Mouse (Mus musculus): ENCODE results near the gene Cdh6.

The Cdh6 gene

DNA sequence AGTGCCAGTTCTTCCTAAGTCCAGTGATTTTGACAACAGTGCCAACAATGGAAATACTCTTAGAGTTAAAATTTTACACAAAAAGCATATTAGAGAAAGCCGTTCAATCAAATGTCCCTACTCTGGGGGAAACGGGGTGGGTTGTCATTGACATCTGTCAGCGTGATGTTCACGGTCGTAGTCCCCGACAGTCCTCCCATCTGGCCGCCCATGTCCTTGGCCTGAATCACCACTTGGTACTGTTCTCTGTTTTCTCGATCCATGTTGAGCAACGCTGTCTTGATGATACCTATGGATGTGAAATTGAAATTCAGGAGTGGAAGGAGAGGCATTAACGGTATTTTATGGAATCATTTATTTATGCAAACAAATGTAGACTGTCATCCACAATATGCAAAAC, 116.2 kb downstream of the Cdh6 start:
- DNase-seq: no peak

GRCm38 (mm10) chr15:13047910-13048309, 125.6 kb downstream of the Cdh6 start:
- no peak for DNase-seq

- DNase-seq: no peak
Observed at GRCm38 (mm10) chr15:13034436-13034835, 139.0 kb downstream of the Cdh6 start.

DNA sequence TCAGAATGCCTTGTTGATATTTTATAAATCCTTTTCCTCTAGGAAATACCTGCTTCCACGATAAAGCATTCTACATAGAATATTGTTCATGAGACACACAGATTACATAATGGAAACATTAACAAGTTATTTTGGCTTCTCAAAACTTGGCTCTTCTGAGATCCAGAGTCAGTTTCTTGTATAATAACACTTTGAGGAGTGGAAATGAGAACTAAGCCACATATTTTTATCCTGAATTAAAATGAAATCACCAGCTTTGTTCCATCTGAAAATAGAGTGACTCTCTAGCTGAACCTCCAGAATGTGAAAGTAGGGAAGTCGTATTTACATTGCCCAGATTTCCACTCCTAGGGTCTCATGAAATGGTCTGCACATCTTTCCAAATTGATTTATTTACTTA, 142.8 kb downstream of the Cdh6 start:
- DNase-seq: no peak

DNA sequence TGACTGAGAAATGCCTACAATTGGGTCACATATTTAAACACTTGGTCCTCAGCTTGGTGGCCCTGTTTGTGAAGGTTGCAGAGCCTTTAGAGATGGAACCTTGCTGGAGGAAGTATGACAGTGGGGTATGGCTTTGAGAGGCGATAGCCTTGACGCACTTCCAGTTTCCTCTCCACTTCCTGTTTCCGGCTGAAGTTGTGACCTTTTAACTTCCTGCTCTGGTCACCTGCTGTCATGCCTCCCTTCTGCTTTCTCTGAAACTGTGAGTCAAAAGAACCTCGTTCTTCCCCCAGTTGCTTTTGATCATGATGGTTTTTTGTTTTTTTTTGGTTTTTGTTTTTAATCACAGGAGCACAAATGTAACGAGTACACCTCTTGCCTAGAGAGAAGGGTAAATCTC, 146.0 kb downstream of the Cdh6 start:
- DNase-seq: no peak

- DNase-seq: no peak
Observed at GRCm38 (mm10) chr15:13016756-13017357, 156.6 kb downstream of the Cdh6 start.

DNA sequence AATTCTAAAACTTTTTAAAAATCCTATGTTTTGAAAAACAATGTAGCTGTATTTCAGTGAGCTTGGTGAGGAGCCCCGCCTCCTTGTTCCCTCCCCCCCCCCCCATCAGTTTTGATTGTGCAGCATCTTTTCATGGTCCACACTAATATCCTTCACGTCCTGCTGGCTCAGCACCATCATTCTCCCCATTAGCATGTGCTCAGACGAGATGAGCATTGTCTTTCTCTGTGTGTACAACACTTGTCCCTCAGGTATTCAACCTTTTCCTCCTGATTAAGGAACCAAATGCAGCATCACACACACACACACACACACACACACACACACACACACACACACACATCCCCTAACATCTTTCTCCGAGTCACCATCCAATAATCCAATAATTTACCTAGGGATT, 164.7 kb downstream of the Cdh6 start:
- no peak for DNase-seq

GRCm38 (mm10) chr15:13005934-13006333, 167.5 kb downstream of the Cdh6 start:
- no peak for DNase-seq

GRCm38 (mm10) chr15:13001549-13001948, 171.9 kb downstream of the Cdh6 start:
- no peak for DNase-seq

DNA sequence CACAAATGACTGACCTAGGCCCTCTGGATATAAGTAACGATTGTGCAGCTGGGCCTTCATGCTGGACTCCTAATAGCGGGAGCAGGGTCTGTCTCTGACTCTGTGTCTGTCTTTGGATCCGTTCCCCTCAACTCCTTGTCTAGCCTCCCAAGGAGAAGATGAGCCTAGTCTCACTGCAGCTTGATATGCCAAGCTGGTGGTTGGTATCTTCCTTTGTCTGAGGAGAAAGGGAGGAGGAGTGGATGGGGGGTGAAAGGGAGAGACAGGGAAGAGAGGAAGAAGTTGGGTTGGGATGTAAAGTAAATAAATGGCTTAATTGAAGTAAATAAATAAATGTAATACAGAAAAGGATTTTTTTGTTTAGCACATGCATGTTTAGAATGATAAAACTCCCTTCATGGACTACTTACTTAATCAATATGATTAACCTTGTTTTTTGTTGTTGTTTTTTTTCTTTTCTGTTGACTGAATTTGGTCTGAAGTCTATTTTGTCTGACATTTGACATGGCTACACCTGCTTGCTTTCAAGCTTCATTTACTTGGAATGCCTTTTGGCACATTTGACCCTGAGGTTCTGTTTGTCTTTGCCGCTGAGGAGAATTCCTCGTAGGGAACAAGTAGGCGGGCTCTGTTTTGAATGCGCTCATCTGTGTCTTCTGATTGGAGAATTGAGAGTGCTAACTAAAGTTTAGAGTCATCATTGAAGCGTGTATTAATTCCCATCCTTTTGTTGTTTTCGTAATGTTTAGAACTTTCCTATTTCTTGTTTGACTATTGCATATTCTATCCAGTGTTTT, 178.7 kb downstream of the Cdh6 start:
- no peak for DNase-seq

Measured in right cerebral cortex, postnatal 14 days (tissue).